Mouse (Mus musculus) stomach, embryonic 14.5 days (tissue): ENCODE results near the gene Car5a. TPM values are rescaled to one million over a fixed set of nuclear protein-coding genes. Genes with fewer than 3 reads are reported as not detected.
A peak's percentile ranks its signal among the peaks of the same experiment; 100 is the strongest.

Experiments
- ATAC-seq: fragments of 200-750 bp; cut with Nextera tagmentation; 2 replicates; pipeline ENCODE4 v1.8.0; 2017; ENCODE audit warnings: low read depth, moderate TSS enrichment; ENCODE audit not compliant: insufficient number of reproducible peaks, insufficient read depth, low FRiP score
- H3K27ac ChIP-seq: fragments of 300-500 bp; sonication (generic); 2 replicates; pipeline ENCODE4 v1.5.1; 2014; ENCODE audit warnings: mild to moderate bottlenecking, low read length, moderate library complexity, mixed read lengths
- H3K27me3 ChIP-seq: fragments of 300-500 bp; sonication (generic); 2 replicates; pipeline ENCODE4 v1.6.1; 2014; ENCODE audit warnings: low read length, control low read depth, mixed read lengths; ENCODE audit not compliant: control insufficient read depth, insufficient read depth
- H3K36me3 ChIP-seq: fragments of 300-500 bp; sonication (generic); 2 replicates; pipeline ENCODE4 v1.6.1; 2014; ENCODE audit warnings: mild to moderate bottlenecking, control low read depth, low read length, moderate library complexity, mixed read lengths; ENCODE audit not compliant: control insufficient read depth, insufficient read depth
- H3K4me1 ChIP-seq: fragments of 300-500 bp; sonication (generic); 2 replicates; pipeline ENCODE4 v1.6.1; 2014; ENCODE audit warnings: low read length, control low read depth, mixed read lengths; ENCODE audit not compliant: control insufficient read depth, insufficient read depth
- H3K4me2 ChIP-seq: fragments of 300-500 bp; sonication (generic); replicated peaks from 2 replicates; pipeline ENCODE4 v1.6.1; 2014; ENCODE audit warnings: low read depth, low read length, control low read depth
- H3K4me3 ChIP-seq: fragments of 300-500 bp; sonication (generic); 2 replicates; pipeline ENCODE4 v1.5.1; 2014; ENCODE audit warnings: low read depth, low read length, control low read depth
- H3K9ac ChIP-seq: fragments of 300-500 bp; sonication (generic); replicated peaks from 2 replicates; pipeline ENCODE4 v1.6.1; 2014; ENCODE audit warnings: low read depth, mild to moderate bottlenecking, control low read depth, low read length, moderate library complexity, mixed read lengths
- H3K9me3 ChIP-seq: fragments of 300-500 bp; sonication (generic); 2 replicates; pipeline ENCODE4 v1.6.1; 2016; ENCODE audit warnings: low read depth, low read length, control low read depth; ENCODE audit not compliant: control insufficient read depth
- WGBS: fragments of 180-500 bp; shearing (Covaris S2); extraction: QIAGEN DNeasy Blood & Tissue Kit; methylation state at CpG from one replicate; pipeline ENCODE4 v1.1.7; 2014; 5-methylcytosine and 5-hydroxymethylcytosine counted together
- polyA plus RNA-seq: library from polyadenylated mRNA; unstranded; fragments of >200 nt; fragmentation: Nextera tagmentation; extraction: Ambion mirVana; gene quantifications from 2 replicates; pipeline ENCODE4 v1.2.1, GENCODE M21; 2014

Gene Car5a
- polyA plus RNA-seq, 1 experiment from 2014 or later = not detected

DNA sequence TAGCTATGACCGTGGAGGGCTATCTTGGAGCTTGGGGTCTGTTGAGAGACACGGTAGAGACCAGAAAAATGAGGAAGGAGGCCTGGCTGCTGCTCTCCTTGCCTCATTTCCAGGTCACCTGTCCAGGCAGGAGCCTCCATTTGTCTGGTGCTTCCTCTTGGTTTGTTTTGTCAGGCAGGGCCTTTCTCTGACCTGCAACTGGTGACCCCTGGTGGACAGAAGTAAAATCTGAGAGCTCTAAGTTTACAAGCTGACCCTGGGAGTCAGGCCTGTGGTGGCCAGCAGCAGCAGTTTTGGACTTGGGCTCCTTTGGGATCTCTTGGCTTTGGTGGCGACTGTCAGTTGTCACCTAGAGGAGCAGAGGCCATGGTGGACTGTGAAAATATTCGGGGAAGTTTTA is 10.2 kb downstream of the Car5a start:
- WGBS = 40% methylated on average over 4 of the region's 4 CpGs
- Histone ChIP-seq H3K9ac (no peak overlapping the region), H3K4me1 (no peaks in the 10 kb centered on the region), H3K9me3 (no peaks in the 10 kb centered on the region), H3K27ac (no peak overlapping the region), H3K4me3 (no peak overlapping the region), H3K36me3 (no peaks in the 10 kb centered on the region), H3K27me3 (no peaks in the 10 kb centered on the region), H3K4me2 (no peak overlapping the region)
- ATAC-seq = no peak

DNA sequence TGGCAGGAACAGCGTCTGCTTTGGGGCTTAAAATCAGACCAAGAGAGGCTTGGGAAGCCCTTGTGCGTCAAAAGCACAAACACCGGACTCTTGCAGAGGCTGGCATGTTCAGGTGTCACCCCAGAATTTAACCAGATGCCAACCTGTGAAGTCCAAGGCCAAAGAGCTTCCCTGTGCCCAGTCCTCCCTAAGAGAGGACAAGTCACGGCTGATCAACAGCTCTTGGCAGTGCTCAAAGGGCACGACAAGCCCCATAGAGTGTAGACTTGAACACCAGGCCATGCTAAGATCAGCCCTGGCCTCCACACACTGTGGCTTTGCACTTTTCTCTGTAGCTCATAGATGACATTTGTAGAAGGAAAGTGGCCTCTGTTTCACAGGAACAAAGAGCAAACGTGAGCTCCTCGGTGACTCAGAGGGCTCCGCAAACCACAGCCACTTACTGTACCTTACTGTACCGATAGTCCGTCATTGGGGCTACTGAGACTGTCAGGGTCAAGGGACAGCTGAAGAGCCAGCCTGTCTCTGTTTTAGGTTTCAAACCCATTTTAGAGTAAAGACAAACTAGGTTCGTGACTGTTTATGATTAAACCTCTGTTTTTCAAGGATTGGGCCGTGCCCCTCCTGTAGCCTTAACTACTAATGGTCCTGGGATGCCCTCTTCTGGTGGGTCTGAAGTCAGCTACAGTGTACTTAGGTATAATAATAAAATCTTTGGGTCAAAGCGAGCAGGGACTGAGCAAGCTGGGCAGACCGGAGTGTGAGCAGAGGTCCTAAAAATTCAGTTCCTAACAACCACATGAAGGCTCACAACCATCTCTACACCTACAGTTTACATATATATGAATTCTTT is 11.8 kb downstream of the Car5a start:
- WGBS = 83% methylated on average over 14 of the region's 14 CpGs
- Histone ChIP-seq H3K9me3 (no peaks in the 10 kb centered on the region), H3K27ac (no peak overlapping the region), H3K4me3 (no peak overlapping the region), H3K36me3 (no peaks in the 10 kb centered on the region), H3K4me2 (no peak overlapping the region), H3K27me3 (no peaks in the 10 kb centered on the region), H3K4me1 (no peaks in the 10 kb centered on the region), H3K9ac (no peak overlapping the region)
- ATAC-seq = no peak

DNA sequence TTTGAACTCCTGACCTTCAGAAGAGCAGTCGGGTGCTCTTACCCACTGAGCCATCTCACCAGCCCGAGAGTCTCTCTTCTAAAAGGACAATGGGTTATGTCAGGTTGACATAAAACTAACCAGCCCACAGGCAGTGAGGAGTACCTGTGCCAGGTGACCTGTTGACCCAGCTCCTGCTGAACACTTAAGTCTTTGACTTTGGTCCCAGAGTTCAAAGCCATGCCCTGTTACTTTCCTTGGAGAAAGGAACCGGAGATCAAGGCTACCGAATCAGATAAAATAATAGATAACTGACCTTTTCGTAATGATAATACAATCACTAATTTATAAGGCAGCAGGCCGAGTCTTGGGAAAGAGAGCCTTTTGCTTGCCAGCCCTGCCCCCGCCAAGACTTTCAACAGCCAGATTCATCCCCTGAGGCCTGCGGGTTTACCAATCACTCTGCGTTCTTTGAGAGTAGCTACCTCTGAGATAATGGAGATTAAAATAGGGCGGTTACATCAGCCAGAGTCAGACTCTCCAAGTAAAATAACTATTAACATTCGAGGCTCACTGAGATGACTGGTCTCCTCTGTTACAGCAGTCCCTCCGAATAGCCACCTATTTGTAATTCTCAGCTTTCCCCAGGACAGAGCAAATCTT is 12.6 kb downstream of the Car5a start:
- no peaks in the 10 kb centered on the region for H3K27me3 ChIP-seq
- ATAC-seq = no peak
- 78% methylated on average over 12 of the region's 12 CpGs for WGBS

GRCm38 (mm10) chr8:121931571-121931970 is 13.1 kb downstream of the Car5a start:
- Histone ChIP-seq H3K9ac (no peak overlapping the region), H3K9me3 (no peaks in the 10 kb centered on the region), H3K4me2 (no peak overlapping the region), H3K27ac (no peak overlapping the region), H3K4me3 (no peak overlapping the region), H3K36me3 (no peaks in the 10 kb centered on the region), H3K27me3 (no peaks in the 10 kb centered on the region), H3K4me1 (no peaks in the 10 kb centered on the region)
- WGBS = 86% methylated on average over 7 of the region's 7 CpGs
- no peak for ATAC-seq

More for the DNA sequence above, 12.6 kb downstream of the Car5a start:
- Histone ChIP-seq H3K4me2 (no peak overlapping the region), H3K36me3 (no peaks in the 10 kb centered on the region), H3K9me3 (no peaks in the 10 kb centered on the region), H3K4me3 (no peak overlapping the region), H3K4me1 (no peaks in the 10 kb centered on the region), H3K27ac (no peak overlapping the region), H3K9ac (no peak overlapping the region)

- Histone ChIP-seq H3K9ac (no peak overlapping the region), H3K27ac (no peak overlapping the region), H3K4me2 (no peak overlapping the region), H3K4me3 (no peak overlapping the region), H3K27me3 (no peaks in the 10 kb centered on the region), H3K36me3 (no peaks in the 10 kb centered on the region), H3K9me3 (no peaks in the 10 kb centered on the region), H3K4me1 (no peaks in the 10 kb centered on the region)
- no peak for ATAC-seq
- 79% methylated on average over 4 of the region's 4 CpGs for WGBS
Observed at GRCm38 (mm10) chr8:121930047-121930446, 14.7 kb downstream of the Car5a start.

DNA sequence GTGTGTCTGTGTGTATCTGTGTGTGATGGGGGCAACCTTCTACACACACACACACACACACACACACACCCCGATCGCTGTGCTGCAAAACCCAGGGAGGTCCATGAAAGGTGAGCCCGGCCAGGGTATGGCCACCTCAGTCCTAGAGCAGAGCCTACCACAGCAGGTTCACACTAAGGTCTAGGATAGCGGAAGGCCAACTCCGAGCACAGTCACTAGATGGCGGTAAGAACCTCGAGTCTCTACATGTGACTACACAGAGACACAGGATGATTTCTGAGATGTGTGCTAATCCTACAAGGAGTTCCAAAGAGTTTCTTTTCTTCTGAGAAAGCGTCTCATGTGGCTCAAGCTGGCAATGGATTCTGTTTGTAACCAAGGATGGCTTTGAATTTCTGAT is 17.4 kb downstream of the Car5a start:
- Histone ChIP-seq H3K9ac (no peak overlapping the region), H3K4me2 (no peak overlapping the region), H3K4me3 (no peak overlapping the region), H3K27me3 (no peaks in the 10 kb centered on the region), H3K9me3 (no peaks in the 10 kb centered on the region), H3K4me1 (peaks cover 3% of the 10 kb centered on the region; the same call in 1 of the 2 replicates), H3K36me3 (no peaks in the 10 kb centered on the region), H3K27ac (no peak overlapping the region)
- peak; percentile 71; the same call in 1 of the 2 replicates for ATAC-seq
- 40% methylated on average over 8 of the region's 8 CpGs for WGBS

DNA sequence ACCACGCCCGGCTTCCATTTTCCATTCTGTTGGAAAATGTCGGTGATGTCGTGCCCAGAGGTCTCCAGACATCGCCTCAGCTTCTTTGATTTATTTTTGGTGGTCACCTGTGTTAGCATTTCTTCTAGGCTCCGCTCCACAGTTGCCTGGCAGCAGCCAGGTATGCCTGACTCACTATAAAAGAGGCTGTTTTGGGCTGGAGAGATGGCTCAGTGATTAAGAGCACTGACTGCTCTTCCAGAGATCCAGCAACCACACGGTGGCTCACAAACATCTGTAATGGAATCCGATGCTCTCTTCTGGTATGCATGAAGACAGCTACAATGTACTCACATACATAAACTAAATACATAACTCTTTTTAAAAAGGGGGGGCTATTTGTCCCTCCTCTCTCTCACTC is 18.4 kb downstream of the Car5a start:
- no peak overlapping the region for H3K4me3 ChIP-seq
- ATAC-seq = no peak
- H3K36me3 ChIP-seq = no peaks in the 10 kb centered on the region
- no peak overlapping the region for H3K27ac ChIP-seq
- H3K9me3 ChIP-seq = no peaks in the 10 kb centered on the region
- H3K4me2 ChIP-seq = no peak overlapping the region
- peaks cover 13% of the 10 kb centered on the region for H3K4me1 ChIP-seq
- no peak overlapping the region for H3K9ac ChIP-seq
- H3K27me3 ChIP-seq = no peaks in the 10 kb centered on the region
- 61% methylated on average over 8 of the region's 8 CpGs for WGBS

- Histone ChIP-seq H3K36me3 (no peaks in the 10 kb centered on the region), H3K9me3 (no peaks in the 10 kb centered on the region), H3K27ac (no peak overlapping the region), H3K27me3 (no peaks in the 10 kb centered on the region), H3K4me2 (no peak overlapping the region), H3K4me1 (peaks cover 13% of the 10 kb centered on the region), H3K4me3 (no peak overlapping the region), H3K9ac (no peak overlapping the region)
- ATAC-seq = no peak
- WGBS = 32% methylated on average over 10 of the region's 10 CpGs
Observed at GRCm38 (mm10) chr8:121925624-121926023, 19.1 kb downstream of the Car5a start.
